Mouse (Mus musculus): ENCODE results near the gene Trp53.

Gene Trp53

GRCm38 (mm10) chr11:69628286-69628685 is 48.1 kb downstream of the Trp53 start:
- DNase-seq (ENCODE audit: low spot score): peak; percentile 86

GRCm38 (mm10) chr11:69629802-69630201 is 49.6 kb downstream of the Trp53 start:
- DNase-seq (ENCODE audit: low spot score): peak; percentile 59

- peak; percentile 100 for DNase-seq (ENCODE audit: low spot score)
Measured at GRCm38 (mm10) chr11:69632284-69633089, 52.3 kb downstream of the Trp53 start, which contains the start of gene Fxr2. Fxr2 (plus strand) TSS chr11:69632990.

GRCm38 (mm10) chr11:69633128-69633866 is 53.1 kb downstream of the Trp53 start:
- DNase-seq (ENCODE audit: low spot score): peak; percentile 42

- DNase-seq (ENCODE audit: low spot score): no peak
Measured at GRCm38 (mm10) chr11:69635471-69635870, 55.3 kb downstream of the Trp53 start.

Data from c-Kit-positive CD71-positive TER-119-positive erythroid progenitor cells, embryonic 14.5 days (primary cell).